Mouse (Mus musculus) CH12.LX (cell line): Measurements from ENCODE around the gene Slc7a11. TPM values are rescaled to one million over a fixed set of nuclear protein-coding genes. Genes with fewer than 3 reads are reported as not detected.

Source experiments
- DNase-seq: peaks from one replicate; pipeline ENCODE4 v3.0.0-alpha.2; 2013; ENCODE audit errors: extremely low read depth
- H3K27ac ChIP-seq: 2 replicates; pipeline ENCODE4 v1.5.1; 2012; ENCODE audit warnings: low read depth, mild to moderate bottlenecking, control low read depth, moderate library complexity; ENCODE audit not compliant: insufficient read depth
- H3K27me3 ChIP-seq: replicated peaks from 2 replicates; pipeline ENCODE3; 2012; ENCODE audit warnings: inconsistent platforms
- H3K36me3 ChIP-seq, 2 experiments: replicated peaks in 1 of 2; 2 replicates each; pipeline versions ENCODE3 to v1.6.1; 2012; ENCODE audit warnings: inconsistent platforms in 1 of 2, low read length in 1 of 2, mild to moderate bottlenecking in 1 of 2, mixed read lengths in 1 of 2, moderate library complexity in 1 of 2; ENCODE audit not compliant: control insufficient read depth in 1 of 2, insufficient read depth in 1 of 2
- H3K4me1 ChIP-seq, 2 experiments: 2 replicates each; pipeline ENCODE4 v1.6.1; 2012; ENCODE audit warnings: inconsistent platforms in 1 of 2, moderate library complexity in 1 of 2; ENCODE audit not compliant: insufficient read depth in 2 of 2, control insufficient read depth in 1 of 2
- H3K4me2 ChIP-seq: 2 replicates; pipeline ENCODE4 v1.6.1; 2012; ENCODE audit warnings: low read depth, mild to moderate bottlenecking, control low read depth; ENCODE audit not compliant: poor library complexity, insufficient read depth, severe bottlenecking
- H3K4me3 ChIP-seq, 3 experiments: fragments of 150-350 bp in 1 of 3; sonication (generic) in 1 of 3; replicated peaks in 1 of 3; 2 replicates each; pipeline versions ENCODE3 to v1.5.1; 2011 to 2012; ENCODE audit warnings: low read depth in 2 of 3, low read length in 2 of 3, mild to moderate bottlenecking in 2 of 3, moderate library complexity in 2 of 3, control low read depth in 1 of 3, improper control_type of control experiment in 1 of 3, inconsistent platforms in 1 of 3, mixed read lengths in 1 of 3; ENCODE audit not compliant: poor library complexity in 1 of 3
- H3K79me2 ChIP-seq: replicated peaks from 2 replicates; pipeline ENCODE4 v1.6.1; 2012; ENCODE audit warnings: mild to moderate bottlenecking, moderate library complexity; ENCODE audit not compliant: control insufficient read depth, poor library complexity, insufficient read depth, severe bottlenecking; ENCODE audit errors: extremely low read depth
- H3K9ac ChIP-seq: 2 replicates; pipeline ENCODE4 v1.6.1; 2012; ENCODE audit warnings: low read depth, mild to moderate bottlenecking, control low read depth, moderate library complexity; ENCODE audit not compliant: insufficient read depth
- H3K9me3 ChIP-seq: replicated peaks from 2 replicates; pipeline ENCODE3; 2012; ENCODE audit warnings: low read length, inconsistent platforms, mixed read lengths
- CHD1 ChIP-seq: IDR thresholded peaks from 2 replicates; pipeline ENCODE4 v1.6.1; 2012; ENCODE audit warnings: low read depth, low read length, improper control_type of control experiment, inconsistent platforms
- CHD2 ChIP-seq: IDR thresholded peaks from 2 replicates; pipeline ENCODE4 v1.6.1; 2011; ENCODE audit warnings: low read length, improper control_type of control experiment
- CTCF ChIP-seq, 2 experiments: IDR thresholded peaks in 1 of 2; conservative IDR thresholded peaks in 1 of 2; 2 replicates each; pipeline ENCODE4 v1.5.1; 2011 to 2012; ENCODE audit warnings: low read depth in 2 of 2, low read length in 2 of 2, improper control_type of control experiment in 1 of 2, inconsistent platforms in 1 of 2, mild to moderate bottlenecking in 1 of 2, moderate library complexity in 1 of 2
- E2F4 ChIP-seq: IDR thresholded peaks from 2 replicates; pipeline ENCODE4 v1.6.1; 2011; ENCODE audit warnings: low read depth, low read length, improper control_type of control experiment; ENCODE audit not compliant: insufficient replicate concordance
- ELF1 ChIP-seq: IDR thresholded peaks from 2 replicates; pipeline ENCODE4 v1.6.1; 2014; ENCODE audit warnings: low read depth, mild to moderate bottlenecking, inconsistent platforms, low read length, improper control_type of control experiment
- EP300 ChIP-seq: IDR thresholded peaks from 2 replicates; pipeline ENCODE4 v1.6.1; 2011; ENCODE audit warnings: low read length, improper control_type of control experiment
- GABPA ChIP-seq: IDR thresholded peaks from 2 replicates; pipeline ENCODE4 v1.6.1; 2012; ENCODE audit warnings: low read depth, low read length, improper control_type of control experiment, inconsistent platforms; ENCODE audit not compliant: insufficient replicate concordance
- KAT2A ChIP-seq: IDR thresholded peaks from 2 replicates; pipeline ENCODE4 v1.6.1; 2012; ENCODE audit warnings: low read length, improper control_type of control experiment, inconsistent platforms; ENCODE audit not compliant: insufficient replicate concordance
- MAFK ChIP-seq: IDR thresholded peaks from 2 replicates; pipeline ENCODE4 v1.6.1; 2011; ENCODE audit warnings: low read length, improper control_type of control experiment; ENCODE audit not compliant: insufficient replicate concordance
- MAX ChIP-seq: IDR thresholded peaks from 2 replicates; pipeline ENCODE4 v1.6.1; 2011; ENCODE audit warnings: low read length, improper control_type of control experiment
- MEF2A ChIP-seq: IDR thresholded peaks from 2 replicates; pipeline ENCODE4 v1.6.1; 2014; ENCODE audit warnings: low read depth, mild to moderate bottlenecking, inconsistent platforms, low read length, improper control_type of control experiment, borderline replicate concordance
- NRF1 ChIP-seq: IDR thresholded peaks from 2 replicates; pipeline ENCODE4 v1.6.1; 2014; ENCODE audit warnings: low read depth, mild to moderate bottlenecking, inconsistent platforms, low read length, improper control_type of control experiment, moderate library complexity
- PAX5 ChIP-seq: IDR thresholded peaks from 2 replicates; pipeline ENCODE4 v1.6.1; 2012; ENCODE audit warnings: low read length, inconsistent platforms, mixed read lengths
- POLR2A ChIP-seq: IDR thresholded peaks from 2 replicates; pipeline ENCODE4 v1.6.1; 2011; ENCODE audit warnings: low read depth, mild to moderate bottlenecking, improper control_type of control experiment, low read length
- POLR2AphosphoS2 ChIP-seq: IDR thresholded peaks from 2 replicates; pipeline ENCODE4 v1.6.1; 2011; ENCODE audit warnings: low read depth, low read length, improper control_type of control experiment
- RCOR1 ChIP-seq: conservative IDR thresholded peaks from 2 replicates; pipeline ENCODE4 v1.6.1; 2012; ENCODE audit warnings: low read depth, mild to moderate bottlenecking, inconsistent platforms, low read length, improper control_type of control experiment
- SIN3A ChIP-seq: IDR thresholded peaks from 2 replicates; pipeline ENCODE4 v1.6.1; 2012; ENCODE audit warnings: low read length, improper control_type of control experiment, inconsistent platforms
- SMC3 ChIP-seq: IDR thresholded peaks from 2 replicates; pipeline ENCODE4 v1.6.1; 2011; ENCODE audit warnings: low read depth, low read length, improper control_type of control experiment
- TCF12 ChIP-seq: IDR thresholded peaks from 2 replicates; pipeline ENCODE4 v1.6.1; 2014; ENCODE audit warnings: low read depth, mild to moderate bottlenecking, inconsistent platforms, low read length, improper control_type of control experiment
- UBTF ChIP-seq: IDR thresholded peaks from 2 replicates; pipeline ENCODE4 v1.6.1; 2012; ENCODE audit warnings: low read depth, mild to moderate bottlenecking, inconsistent platforms, low read length, improper control_type of control experiment, moderate library complexity
- USF2 ChIP-seq: conservative IDR thresholded peaks from 2 replicates; pipeline ENCODE4 v1.6.1; 2011; ENCODE audit warnings: low read depth, low read length, improper control_type of control experiment
- ZC3H11A ChIP-seq: IDR thresholded peaks from 2 replicates; pipeline ENCODE4 v1.6.1; 2012; ENCODE audit warnings: low read depth, mild to moderate bottlenecking, inconsistent platforms, low read length, improper control_type of control experiment
- ZKSCAN1 ChIP-seq: IDR thresholded peaks from 2 replicates; pipeline ENCODE4 v1.6.1; 2012; ENCODE audit warnings: low read depth, inconsistent platforms, low read length, improper control_type of control experiment, borderline replicate concordance
- ZMIZ1 ChIP-seq: IDR thresholded peaks from 2 replicates; pipeline ENCODE4 v1.6.1; 2012; ENCODE audit warnings: low read depth, mild to moderate bottlenecking, inconsistent platforms, low read length, improper control_type of control experiment
- ZNF384 ChIP-seq: IDR thresholded peaks from 2 replicates; pipeline ENCODE4 v1.6.1; 2012; ENCODE audit warnings: low read depth, low read length, improper control_type of control experiment, inconsistent platforms
- dilution Hi-C: fragments of 300-500 bp; cut with MboI; formaldehyde crosslinking; loops from 2 replicates; pipeline ENCODE4 v1.14.3; 2020; ENCODE audit warnings: low sequenced_read_pairs; ENCODE audit not compliant: extremely low pct_unique_long_range_greater_than_20kb, extremely low pct_ligation_motif_present
- in situ Hi-C: fragments of 300-500 bp; cut with MboI; formaldehyde crosslinking; loops from 3 replicates; pipeline ENCODE4 v1.14.3; 2019; ENCODE audit warnings: low sequenced_read_pairs, low pct_ligation_motif_present, low pct_unique_long_range_greater_than_20kb, mixed read lengths
- polyA plus RNA-seq: library from polyadenylated mRNA; unstranded; fragments of >175 nt; gene quantifications from 2 replicates; pipeline ENCODE4 v1.2.1, GENCODE M21; 2012; ENCODE audit warnings: low read depth; ENCODE audit not compliant: insufficient read length
- total RNA-seq, 2 experiments: library from RNA; depleted of rRNA; stranded (reverse); fragments of 300-350 nt in 1 of 2; fragments of >200 nt in 1 of 2; gene quantifications; 2 replicates each; pipeline ENCODE4 v1.2.3; 2012 to 2014

Slc7a11 gene
- total and polyA plus RNA-seq, 3 experiments = 0.13 to 0.37 TPM; not detected in 1

- in situ Hi-C loops (loop anchor here (25.0 kb wide), 1 partner anchor 823 kb away; no protein-coding TSS in a partner anchor), dilution Hi-C loops (no loop called here)
- peaks cover 44% of the 10 kb centered on the region for H3K9me3 ChIP-seq
- no peak overlapping the region for H3K4me2 ChIP-seq
- H3K9ac ChIP-seq = no peak overlapping the region
- no peaks in the 10 kb centered on the region for H3K4me1 ChIP-seq
- TF ChIP-seq MAX (no peak), TCF12 (no peak), ZC3H11A (no peak), KAT2A (no peak), SMC3 (no peak), MAFK (no peak), ELF1 (no peak), E2F4 (no peak), EP300 (no peak), ZNF384 (no peak), CHD1 (no peak), PAX5 (no peak), RCOR1 (no peak), CHD2 (no peak), POLR2AphosphoS2 (no peak), POLR2A (no peak), UBTF (no peak), USF2 (no peak), MEF2A (no peak), ZKSCAN1 (no peak)
- H3K36me3 ChIP-seq = no peaks in the 10 kb centered on the region
- H3K27ac ChIP-seq = no peak overlapping the region
- no peak overlapping the region for H3K4me3 ChIP-seq
- no peak for DNase-seq
- H3K27me3 ChIP-seq = no peaks in the 10 kb centered on the region
- no peaks in the 10 kb centered on the region for H3K79me2 ChIP-seq
These were observed 129.6 kb downstream of the Slc7a11 start for GRCm38 (mm10) chr3:50313816-50314215.

GRCm38 (mm10) chr3:50307339-50308327 is 135.8 kb downstream of the Slc7a11 start:
- Histone ChIP-seq H3K4me3 (no peak overlapping the region), H3K79me2 (no peaks in the 10 kb centered on the region), H3K36me3 (no peaks in the 10 kb centered on the region), H3K4me2 (no peak overlapping the region)
- dilution Hi-C loops = no loop called here
- in situ Hi-C loops = loop anchor here (10.0 to 25.0 kb wide), 2 partner anchors 597 to 830 kb away; no protein-coding TSS in a partner anchor
- TF ChIP-seq MAFK (no peak), ZMIZ1 (no peak), PAX5 (no peak), CTCF (conservative IDR thresholded peaks at IDR 0.05 in 1 of 2, IDR thresholded peaks at IDR 0.05 in 1 of 2; ENCODE audit: low read depth in 2 of 2, low read length in 2 of 2) (no peak), E2F4 (no peak), ZKSCAN1 (no peak), SMC3 (no peak), ZC3H11A (no peak), ELF1 (no peak), SIN3A (no peak), NRF1 (no peak), MAX (no peak), KAT2A (no peak), MEF2A (no peak), GABPA (no peak)
- TF ChIP-seq, all 38 proteins: peak for 0
- Histone ChIP-seq H3K4me1 (no peaks in the 10 kb centered on the region), H3K27ac (no peak overlapping the region), H3K9ac (no peak overlapping the region), H3K9me3 (peaks cover 48% of the 10 kb centered on the region), H3K27me3 (no peaks in the 10 kb centered on the region)
- DNase-seq = no peak
